Mouse (Mus musculus) activated CD4-positive, CD25-positive, alpha-beta regulatory T cell, adult 9 weeks (primary cell): ENCODE data around the gene Rapgef4. TPM values are rescaled to one million over a fixed set of nuclear protein-coding genes. Genes with fewer than 3 reads are reported as not detected.

Experiments used
- polyA plus RNA-seq: library from polyadenylated mRNA; unstranded; fragments of 100-300 nt; shearing (Covaris generic); gene quantifications from one replicate; pipeline ENCODE4 v1.2.1, GENCODE M21; 2017

Gene Rapgef4
- 8.6 TPM for polyA plus RNA-seq

DNA sequence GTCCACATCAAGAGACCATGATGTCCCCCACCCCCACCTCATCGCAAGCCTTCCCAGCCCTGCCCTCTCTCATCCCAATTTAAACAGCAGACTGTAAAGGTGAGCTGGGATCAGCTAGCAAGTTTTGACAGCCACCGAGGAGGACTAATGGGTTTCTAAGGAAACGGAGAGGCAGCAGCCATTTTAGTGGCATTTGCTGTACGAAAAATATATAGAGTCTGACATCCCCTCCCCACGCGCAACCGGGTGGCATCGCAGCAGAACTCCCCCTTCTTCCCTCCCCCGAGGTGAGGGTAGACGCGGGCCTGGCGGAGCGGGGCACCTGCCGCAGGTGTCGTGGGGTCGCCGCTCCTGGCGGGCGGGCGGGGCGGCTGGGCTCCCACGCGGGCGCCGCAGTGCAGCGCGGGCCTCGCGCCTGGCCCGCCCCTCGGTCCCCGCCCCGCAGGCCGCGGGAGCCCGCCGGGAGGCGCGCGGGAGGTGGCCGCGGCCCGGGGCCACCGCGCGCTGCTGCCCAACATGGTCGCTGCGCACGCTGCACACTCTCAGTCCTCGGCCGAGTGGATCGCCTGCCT, at the start of gene Rapgef4:
TSS of gene Rapgef4 (plus strand) at position 470 of the 572 bp plus-strand sequence.

DNA sequence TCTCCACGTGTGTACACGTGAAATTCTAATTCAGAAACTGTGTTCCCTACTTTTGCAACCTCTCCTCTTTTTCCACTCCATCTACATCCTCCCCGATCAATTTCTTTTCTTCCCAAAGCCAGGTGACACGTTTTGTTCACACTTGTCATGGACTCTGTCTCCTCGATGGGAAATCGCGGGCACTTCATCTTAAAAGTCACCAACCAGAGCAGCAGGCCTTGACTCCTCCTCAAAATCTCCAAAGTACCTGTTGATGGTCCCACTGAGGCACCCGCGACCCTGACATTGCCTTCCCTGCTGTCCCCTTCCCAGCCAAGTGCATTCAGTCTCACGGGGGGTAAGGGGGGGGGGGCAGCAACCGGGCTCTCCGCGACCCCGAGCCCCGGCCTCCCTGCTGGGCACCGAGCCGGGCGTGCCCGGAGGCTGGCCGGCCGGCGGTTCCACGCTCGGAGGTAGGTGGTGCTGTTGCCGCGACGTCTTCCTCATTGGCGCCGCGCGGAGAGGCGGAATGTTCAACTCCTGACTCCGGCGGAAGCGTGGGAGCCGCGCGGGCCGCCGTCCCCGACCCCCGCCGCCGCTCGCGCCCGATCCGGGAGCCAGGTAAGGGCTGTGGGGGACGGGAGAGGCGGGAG, 304.3 kb downstream of the Rapgef4 start, which contains the start of gene Map3k20:
TSS of gene Map3k20 (plus strand) at position 382 of the 632 bp plus-strand sequence.

Other genes starting within 250 kb of the Rapgef4 start
- gene Itga6, start 235.6 kb upstream of the Rapgef4 start, polyA plus RNA-seq: 27.2 TPM
- gene Pdk1, start 108.0 kb upstream of the Rapgef4 start, polyA plus RNA-seq: 39.0 TPM